Mouse (Mus musculus) right cerebral cortex, postnatal 36 days (tissue): ENCODE data around the gene Fndc4.

ENCODE experiments used
- DNase-seq, 2 experiments: peaks; one replicate each; pipeline ENCODE4 v3.0.0; 2022; ENCODE audit warnings: low spot score in 2 of 2, mixed read lengths in 1 of 2

Fndc4 gene

GRCm38 (mm10) chr5:31295606-31296141, at the start of gene Fndc4:
TSS of gene Fndc4 (minus strand) at chr5:31296080.
- DNase-seq: no peak

DNA sequence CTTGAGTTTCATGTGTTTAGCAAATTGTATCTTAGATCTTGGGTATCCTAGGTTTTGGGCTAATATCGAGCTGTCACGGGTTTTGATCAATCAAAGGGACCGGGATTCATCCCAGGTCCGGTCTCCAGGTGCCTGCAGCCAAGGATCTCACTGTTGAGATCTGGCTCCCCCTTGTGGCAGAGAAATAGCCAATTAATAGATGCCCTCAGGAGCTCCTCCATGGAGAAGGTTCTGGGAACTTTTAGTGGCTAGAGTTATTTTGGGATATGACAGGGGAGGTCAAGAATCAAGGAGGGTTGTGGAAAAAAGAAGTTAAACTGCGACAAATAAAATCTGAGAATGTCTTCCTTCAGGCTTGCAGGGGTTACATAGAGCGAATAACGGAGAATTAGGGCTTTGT, 32.4 kb upstream of the Fndc4 start:
- peak; percentile 11 to 36 for DNase-seq

- no peak for DNase-seq
Measured at GRCm38 (mm10) chr5:31326850-31327249, 31.0 kb upstream of the Fndc4 start.

GRCm38 (mm10) chr5:31324085-31324484, 28.2 kb upstream of the Fndc4 start:
- DNase-seq: no peak

DNA sequence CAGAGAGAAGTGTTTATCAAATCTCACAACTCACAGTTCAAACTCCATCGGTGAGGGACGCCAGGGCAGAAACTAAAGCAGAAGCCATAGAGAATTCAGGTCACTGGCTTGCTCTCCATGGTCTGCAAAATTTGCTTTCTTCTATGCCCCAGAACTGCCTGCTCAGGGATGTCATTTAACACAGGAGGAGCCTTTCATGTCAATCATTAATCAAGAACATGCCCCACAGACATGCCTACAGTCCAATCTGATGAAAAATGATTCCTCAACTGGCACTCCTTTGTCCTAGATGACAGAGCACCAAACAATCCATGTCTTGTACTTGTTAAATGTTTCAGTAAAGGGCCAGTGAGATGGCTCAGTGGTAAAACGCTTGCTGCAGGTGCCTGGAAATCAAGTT, 26.9 kb upstream of the Fndc4 start:
- DNase-seq: no peak

DNA sequence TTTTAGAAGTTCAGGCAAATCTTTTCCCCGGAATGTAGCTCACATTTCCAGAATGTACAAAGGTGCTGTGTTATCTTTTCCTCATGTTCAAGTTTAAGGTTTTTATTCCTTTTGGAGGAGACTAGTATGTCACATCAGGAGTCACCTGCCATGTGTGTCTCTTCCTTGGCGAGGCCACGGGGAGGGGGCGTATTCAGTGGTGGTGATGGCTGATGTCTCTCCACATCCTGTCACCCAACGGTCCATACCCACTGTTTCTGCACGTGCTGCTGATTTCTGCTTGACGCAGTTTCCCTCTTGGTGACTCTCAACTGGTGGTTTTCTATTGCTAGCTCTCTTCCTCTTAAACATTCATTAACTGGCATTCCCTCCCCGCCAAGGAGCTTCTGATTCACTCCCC, 16.9 kb upstream of the Fndc4 start:
- DNase-seq: no peak

DNA sequence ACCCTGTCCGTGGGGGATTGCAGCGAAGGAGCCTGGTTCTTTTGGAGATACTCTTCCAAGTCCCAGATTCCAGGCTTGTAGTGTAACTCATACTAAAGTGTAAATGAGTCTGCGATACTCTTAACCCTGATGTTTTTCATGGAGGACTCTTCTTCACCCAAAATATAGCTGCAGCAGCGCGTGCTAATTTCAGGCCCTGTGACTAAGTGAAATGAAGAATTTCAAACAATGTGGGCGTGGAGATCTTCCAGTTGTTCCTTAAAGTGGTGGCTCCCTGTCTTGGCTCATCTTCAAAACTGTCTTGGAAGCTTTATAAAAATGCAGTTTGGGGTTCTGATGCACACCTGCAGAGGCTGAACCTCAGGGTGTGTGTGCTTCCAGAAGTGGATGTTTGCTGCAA, 7.2 kb upstream of the Fndc4 start:
- no peak for DNase-seq

DNA sequence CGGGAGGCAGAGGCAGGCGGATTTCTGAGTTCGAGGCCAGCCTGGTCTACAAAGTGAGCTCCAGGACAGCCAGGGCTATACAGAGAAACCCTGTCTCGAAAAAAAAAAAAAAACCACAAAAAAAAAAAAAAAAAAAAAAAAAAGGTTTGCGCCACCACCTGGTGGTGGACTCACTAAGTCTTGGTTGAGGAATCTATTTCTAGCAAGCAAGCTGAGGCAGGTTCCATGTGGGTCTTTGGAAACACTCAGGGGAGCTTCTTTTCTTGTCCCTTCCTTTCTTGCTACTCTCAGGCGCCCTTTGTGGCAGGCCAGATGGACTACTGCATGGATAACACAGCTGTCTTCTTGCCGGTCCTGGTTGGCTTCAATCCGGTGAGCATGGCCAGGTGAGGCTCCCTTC, 6.0 kb upstream of the Fndc4 start:
- DNase-seq: no peak

DNA sequence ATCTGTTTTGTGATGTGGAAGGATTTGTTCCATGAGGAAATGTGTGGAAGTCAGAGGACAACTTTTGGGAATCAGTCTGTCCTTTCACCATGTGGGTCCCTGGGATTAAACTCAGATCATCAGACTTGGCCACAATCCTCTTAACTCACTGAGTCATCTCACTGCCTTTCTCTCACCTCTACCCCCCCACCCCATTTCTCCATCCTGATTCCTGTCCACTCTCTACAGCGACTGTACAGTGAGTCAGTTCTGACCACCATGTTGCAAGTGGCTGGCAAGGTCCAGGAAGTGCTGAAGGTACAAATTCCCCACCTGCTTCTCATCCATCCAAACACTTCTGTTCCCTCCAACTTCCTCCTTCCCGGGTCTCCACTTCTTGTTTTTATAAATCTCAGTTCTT, 2.6 kb upstream of the Fndc4 start:
- no peak for DNase-seq

DNA sequence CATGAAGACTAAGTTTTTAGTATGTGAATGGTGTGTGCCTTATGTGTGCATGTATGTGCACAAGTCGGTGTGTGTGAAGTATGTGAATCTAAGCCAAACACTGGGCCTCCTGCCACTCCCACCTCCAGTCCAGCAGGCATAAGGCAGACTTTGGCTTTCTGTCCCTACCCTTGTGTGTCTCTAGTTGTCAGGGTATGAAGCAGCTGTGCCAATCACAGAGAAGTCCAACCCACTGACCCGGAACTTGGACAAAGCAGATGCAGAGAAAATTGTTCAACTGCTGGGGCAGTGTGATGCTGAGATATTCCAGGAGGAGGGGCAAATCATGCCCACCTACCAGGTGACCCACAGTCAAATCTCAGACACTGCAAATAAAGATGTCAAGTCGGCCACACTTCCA, 2.1 kb upstream of the Fndc4 start:
- DNase-seq: no peak

GRCm38 (mm10) chr5:31297047-31297757, 1.3 kb upstream of the Fndc4 start, which contains the start of gene Gckr:
TSS of gene Gckr (plus strand) at chr5:31297443.
- no peak for DNase-seq

GRCm38 (mm10) chr5:31294964-31295605, 795 bp downstream of the Fndc4 start:
- no peak for DNase-seq

DNA sequence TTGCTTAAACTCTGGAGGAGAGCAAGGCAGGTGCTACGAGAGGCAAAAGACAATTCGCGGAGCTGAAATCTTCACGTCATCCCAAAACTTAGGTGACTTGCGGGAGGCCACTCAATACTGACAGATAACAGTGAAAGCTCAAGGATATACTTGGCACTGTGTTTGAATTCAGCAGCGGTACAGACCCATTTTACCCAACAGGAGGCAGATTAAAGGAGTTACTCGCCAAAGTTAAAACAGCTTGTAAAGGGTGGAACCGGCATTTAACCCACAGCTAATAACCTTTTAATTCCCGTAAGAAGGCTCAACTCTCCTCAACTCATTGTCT, 4.6 kb downstream of the Fndc4 start:
- no peak for DNase-seq

DNA sequence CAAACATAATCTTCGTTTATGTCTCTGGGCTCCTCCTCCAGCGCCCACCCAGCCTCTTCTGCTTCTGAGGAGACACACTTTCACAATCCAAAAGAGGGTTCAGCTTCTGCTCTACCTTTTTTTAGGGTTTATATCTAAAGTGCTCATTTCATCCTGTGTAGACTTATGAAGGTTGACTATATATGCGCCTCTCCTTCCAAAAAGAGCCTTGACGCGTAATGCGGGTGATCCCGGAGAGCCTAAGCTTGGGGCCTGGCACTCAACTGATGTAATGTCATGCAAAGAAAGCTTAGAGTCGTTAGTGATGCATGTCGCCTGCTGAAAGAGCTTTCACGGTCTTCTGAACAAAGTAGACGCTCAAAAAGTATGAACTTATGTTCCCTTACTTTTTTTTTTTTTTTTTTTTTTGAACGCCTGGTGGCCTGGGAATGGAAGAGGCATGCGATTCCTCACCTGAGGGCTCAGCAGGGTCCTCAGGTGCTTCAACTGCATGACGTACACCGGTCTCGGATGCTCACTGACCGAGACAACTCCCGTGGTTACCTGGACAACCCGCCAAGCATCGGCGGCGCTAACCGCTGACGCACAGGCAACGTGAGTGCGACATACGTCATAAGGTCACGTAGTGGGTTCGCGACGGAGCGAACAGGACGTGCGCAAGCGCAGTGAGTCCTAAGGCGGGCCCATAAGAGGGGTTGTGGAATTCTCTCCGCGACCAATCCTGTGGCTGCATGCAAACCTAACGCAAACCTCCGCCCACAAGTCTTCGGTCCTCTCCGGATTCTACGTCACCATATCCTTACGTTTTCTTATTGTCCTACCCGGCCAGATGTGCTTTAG, 5.1 kb downstream of the Fndc4 start, which contains the start of gene Ift172:
TSS of gene Ift172 (minus strand) at position 596 of the 840 bp plus-strand sequence.
- DNase-seq: peak; percentile 95 to 97

DNA sequence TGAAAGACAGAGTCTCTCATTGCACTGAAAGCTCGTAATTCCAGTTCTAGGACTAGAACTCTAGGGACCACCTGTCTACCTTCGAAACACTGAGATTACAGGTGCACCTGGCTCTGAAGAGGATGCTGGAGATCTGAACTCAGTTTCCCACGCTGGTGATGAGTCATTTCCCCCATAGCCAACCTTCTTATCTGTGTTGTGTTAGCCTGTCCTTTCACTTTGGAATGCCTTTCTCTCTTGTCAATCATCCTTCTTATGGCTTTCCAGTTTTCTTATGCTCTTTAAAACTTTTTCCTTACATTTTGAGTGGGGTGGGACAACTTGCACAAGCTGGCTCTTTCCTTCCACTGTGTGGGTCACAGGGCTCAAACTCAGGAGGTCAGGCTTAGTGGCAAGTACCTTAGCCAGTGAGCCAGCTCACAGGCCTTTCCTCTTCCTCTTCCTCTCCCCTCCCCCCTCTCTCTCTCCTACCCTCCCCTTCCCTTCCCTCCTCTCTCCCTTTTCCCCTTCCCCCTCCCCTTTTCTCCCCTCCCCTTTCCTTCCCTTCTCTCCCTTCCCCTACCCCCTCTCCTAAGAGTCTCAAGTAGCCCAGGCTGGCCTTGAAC, 6.2 kb downstream of the Fndc4 start:
- DNase-seq: no peak

GRCm38 (mm10) chr5:31288655-31289054, 7.2 kb downstream of the Fndc4 start:
- DNase-seq: no peak

DNA sequence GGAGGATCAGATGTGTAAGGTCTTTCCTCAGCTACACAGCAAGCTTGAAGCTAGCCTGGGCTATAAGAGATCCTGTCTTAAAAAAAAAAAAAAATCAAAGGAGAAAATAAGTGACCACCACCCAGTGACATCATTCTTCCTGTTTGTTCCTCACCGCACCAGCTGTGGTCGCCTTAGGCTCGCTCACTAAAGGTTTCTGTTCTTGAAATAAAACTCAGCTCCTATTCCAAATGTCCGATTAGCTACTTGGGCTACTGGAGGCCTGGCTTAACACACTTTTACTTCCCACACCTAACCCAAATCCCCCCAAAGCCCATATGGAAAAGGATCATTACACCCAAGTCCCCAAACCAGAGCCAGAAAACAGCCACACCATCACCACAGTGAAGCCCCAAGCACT, 7.7 kb downstream of the Fndc4 start:
- no peak for DNase-seq

DNA sequence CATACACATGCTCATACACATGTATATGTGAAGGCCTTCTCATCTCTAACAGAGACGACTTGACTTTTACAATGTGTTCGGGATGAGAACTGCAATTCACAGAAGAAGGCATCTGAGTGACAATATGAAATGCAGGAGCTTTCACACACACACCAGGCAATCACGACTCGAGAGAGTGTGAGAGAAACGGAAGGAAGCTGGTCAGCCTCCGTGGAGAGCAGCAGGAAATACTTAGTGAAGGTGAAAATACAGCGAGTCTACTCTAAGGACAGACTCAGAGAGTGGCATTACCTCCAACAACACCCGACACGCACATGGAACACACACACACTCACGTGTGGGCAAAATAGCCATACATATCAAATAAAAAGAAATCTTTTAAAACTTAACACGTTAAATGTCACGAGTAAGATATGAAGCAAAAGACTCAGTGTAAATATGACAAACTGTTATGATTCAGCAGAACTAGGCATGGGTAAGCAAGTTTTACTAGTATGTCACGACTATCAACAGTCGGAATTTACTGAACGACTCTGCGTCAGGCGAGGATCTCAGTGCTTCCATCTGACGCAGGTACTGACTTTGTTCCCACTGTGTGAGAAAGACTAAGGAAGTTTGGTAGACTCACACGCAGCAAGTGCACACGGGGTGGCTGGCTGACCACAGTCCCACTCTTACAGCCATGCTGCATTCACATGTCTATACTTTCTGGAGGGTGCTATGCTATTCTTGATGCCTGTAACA, 16.5 kb downstream of the Fndc4 start:
- DNase-seq: no peak

DNA sequence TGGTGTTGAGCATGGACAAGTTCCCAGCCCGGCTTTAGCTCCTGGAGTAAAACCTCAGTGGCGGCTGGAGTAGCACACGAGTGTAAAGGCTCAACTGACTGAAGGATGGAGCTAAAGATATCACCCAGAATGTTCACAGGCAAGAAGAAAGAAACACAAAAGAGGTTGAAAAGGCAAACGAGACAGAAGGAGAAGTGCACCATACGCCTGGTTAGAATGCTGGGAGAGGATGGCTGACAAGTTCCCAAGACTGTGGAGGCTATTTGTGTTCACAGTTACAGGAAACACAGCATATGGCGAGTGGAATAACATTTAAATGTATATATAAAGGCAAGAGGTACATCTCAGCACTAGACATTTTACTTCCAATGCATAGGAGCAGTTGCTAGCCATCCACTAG, 22.9 kb downstream of the Fndc4 start:
- DNase-seq: no peak

DNA sequence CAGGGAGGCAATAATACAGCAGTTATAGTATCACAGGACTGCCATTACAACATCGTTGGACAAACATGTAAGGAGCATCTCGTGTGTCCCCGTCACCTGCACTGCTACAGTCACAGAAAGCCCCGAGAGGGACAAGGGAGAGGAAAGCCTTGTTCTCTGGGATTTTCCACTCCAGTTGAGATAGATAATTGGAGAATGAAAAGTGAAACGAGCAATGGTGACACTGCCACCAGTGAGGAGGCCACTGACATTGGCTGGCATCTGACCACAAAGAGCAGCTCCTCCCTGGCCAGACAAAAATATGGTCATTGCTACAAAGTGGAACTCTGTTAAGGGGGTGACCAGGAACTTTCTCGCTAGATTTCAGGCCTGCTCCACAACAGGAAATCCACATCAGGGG, 28.2 kb downstream of the Fndc4 start:
- DNase-seq: no peak

GRCm38 (mm10) chr5:31266101-31266500, 29.8 kb downstream of the Fndc4 start:
- DNase-seq: no peak
